Mouse (Mus musculus): ENCODE results near the gene Gabpb2. TPM values are rescaled to one million over a fixed set of nuclear protein-coding genes. Genes with fewer than 3 reads are reported as not detected.

The Gabpb2 gene
- total and polyA plus RNA-seq, 3 experiments, result 72.2 to 92.8 (median 82.2) TPM

DNA sequence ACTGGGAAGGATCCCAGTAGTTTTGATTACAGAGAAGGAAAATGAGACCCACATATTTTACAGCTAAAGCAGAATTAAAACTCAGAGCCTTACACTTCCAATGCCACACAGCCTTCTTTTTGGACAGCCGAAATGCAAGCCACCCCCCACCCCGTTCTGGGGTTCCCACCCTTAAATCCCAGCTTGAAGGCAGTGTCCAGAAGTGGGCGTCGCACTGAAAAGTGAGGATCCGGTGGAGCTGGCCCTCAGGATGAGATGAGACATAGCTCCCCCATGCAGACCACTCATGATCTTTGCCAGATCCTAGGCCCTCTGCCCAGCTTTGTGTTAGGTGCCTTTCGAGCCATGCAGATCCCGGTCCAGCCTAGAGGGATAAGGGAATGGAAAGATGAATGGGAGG is 23.8 kb upstream of the Gabpb2 start, which contains the start of gene Gm128:
Gene Gm128 (minus strand): TSS at position 101 of the 400 bp plus-strand sequence.
- H3K4me3 ChIP-seq (ENCODE audit: control insufficient read depth in 1 of 2, insufficient read depth in 1 of 2, low read depth in 2 of 2, low read length in 2 of 2), result no peak within 1 kb of the TSS
- no peaks in the 10 kb centered on the region for H3K79me2 ChIP-seq (ENCODE audit: control insufficient read depth, insufficient read depth, low read length, poor library complexity)
- no peak for DNase-seq (ENCODE audit: low read depth, low spot score)
- no peak within 1 kb of the TSS for H3K9ac ChIP-seq (ENCODE audit: control insufficient read depth, low read depth, low read length, poor library complexity, severe bottlenecking)
- peaks cover 12 to 14% of the 10 kb centered on the region in 2 experiments for H3K4me1 ChIP-seq (ENCODE audit: control insufficient read depth in 1 of 2, insufficient read depth in 2 of 2, low read length in 2 of 2)
- peaks cover 9 to 10% of the 10 kb centered on the region in 2 experiments for H3K36me3 ChIP-seq (ENCODE audit: control insufficient read depth in 1 of 2, insufficient read depth in 2 of 2, low read length in 2 of 2)
- TF ChIP-seq TCF12 (IDR thresholded peaks at IDR 0.05; ENCODE audit: low read depth, low read length) (no peak), USF2 (IDR thresholded peaks at IDR 0.05; ENCODE audit: borderline replicate concordance in 1 of 2, insufficient read depth in 1 of 2, low read depth in 1 of 2, low read length in 2 of 2) (no peak), MEF2A (IDR thresholded peaks at IDR 0.05; ENCODE audit: extremely low read depth, insufficient replicate concordance, low read depth, low read length, poor library complexity, severe bottlenecking) (no peak), TBP (IDR thresholded peaks at IDR 0.05; ENCODE audit: low read depth, low read length) (no peak), MYB (IDR thresholded peaks at IDR 0.05; ENCODE audit: low read depth, low read length) (no peak), NELFE (IDR thresholded peaks at IDR 0.05; ENCODE audit: low read depth, low read length) (no peak), USF1 (IDR thresholded peaks at IDR 0.05; ENCODE audit: low read depth, low read length) (no peak), CHD1 (IDR thresholded peaks at IDR 0.05; ENCODE audit: low read depth, low read length) (no peak), RAD21 (IDR thresholded peaks at IDR 0.05; ENCODE audit: low read depth, low read length) (no peak), MAZ (IDR thresholded peaks at IDR 0.05; ENCODE audit: low read depth, low read length) (no peak), POLR2AphosphoS5 (IDR thresholded peaks at IDR 0.05; ENCODE audit: borderline replicate concordance, low read depth, low read length) (no peak), GATA1 (IDR thresholded peaks at IDR 0.05; ENCODE audit: low read depth, low read length) (no peak), CTCF (IDR thresholded peaks at IDR 0.05 in 2 of 3, conservative IDR thresholded peaks at IDR 0.05 in 1 of 3; ENCODE audit: control insufficient read depth in 1 of 3, insufficient read depth in 1 of 3, low read depth in 2 of 3, low read length in 3 of 3, poor library complexity in 1 of 3, severe bottlenecking in 1 of 3) (no peak), SIN3A (IDR thresholded peaks at IDR 0.05; ENCODE audit: low read length) (no peak)
- H3K9me3 ChIP-seq (replicated peaks; ENCODE audit: insufficient read depth, low read length), result no peaks in the 10 kb centered on the region
- no peaks in the 10 kb centered on the region for H3K27me3 ChIP-seq (ENCODE audit: control insufficient read depth in 1 of 2, insufficient read depth in 2 of 2, low read length in 2 of 2)
- no peak within 1 kb of the TSS for H3K27ac ChIP-seq (ENCODE audit: control insufficient read depth, low read depth, low read length)

DNA sequence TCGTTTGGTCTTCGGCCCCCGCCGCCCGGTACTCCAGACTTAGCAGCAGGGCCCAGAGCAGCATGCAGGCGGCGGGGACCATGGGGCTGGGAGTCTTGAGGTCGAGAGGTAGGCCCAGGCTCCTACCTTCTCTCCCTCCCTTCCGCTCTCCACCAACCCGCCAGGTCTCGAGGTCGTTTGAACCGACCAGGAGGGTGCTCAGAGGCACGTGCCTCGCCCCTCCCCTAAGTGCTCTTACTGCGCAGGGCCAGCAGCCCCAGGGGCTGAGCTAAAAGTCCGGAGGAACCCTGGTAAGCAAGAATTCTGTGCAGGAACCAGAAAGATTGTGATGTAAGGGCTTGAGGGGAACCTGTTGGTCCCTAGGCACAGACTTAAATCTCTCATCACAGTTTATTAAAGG is 23.2 kb upstream of the Gabpb2 start:
- Histone ChIP-seq H3K27ac (ENCODE audit: control insufficient read depth, low read depth, low read length) (no peak overlapping the region), H3K27me3 (ENCODE audit: control insufficient read depth in 1 of 2, insufficient read depth in 2 of 2, low read length in 2 of 2) (no peaks in the 10 kb centered on the region), H3K36me3 (ENCODE audit: control insufficient read depth in 1 of 2, insufficient read depth in 2 of 2, low read length in 2 of 2) (peaks cover 4 to 14% of the 10 kb centered on the region in 2 experiments), H3K4me3 (ENCODE audit: control insufficient read depth in 1 of 2, insufficient read depth in 1 of 2, low read depth in 2 of 2, low read length in 2 of 2) (no peak overlapping the region), H3K9me3 (replicated peaks; ENCODE audit: insufficient read depth, low read length) (no peaks in the 10 kb centered on the region), H3K79me2 (ENCODE audit: control insufficient read depth, insufficient read depth, low read length, poor library complexity) (no peaks in the 10 kb centered on the region), H3K9ac (ENCODE audit: control insufficient read depth, low read depth, low read length, poor library complexity, severe bottlenecking) (no peak overlapping the region), H3K4me1 (ENCODE audit: control insufficient read depth in 1 of 2, insufficient read depth in 2 of 2, low read length in 2 of 2) (peaks cover 6 to 8% of the 10 kb centered on the region in 2 experiments)
- DNase-seq (ENCODE audit: low read depth, low spot score), result no peak
- TF ChIP-seq KAT2A (conservative IDR thresholded peaks at IDR 0.05; ENCODE audit: low read depth, low read length) (no peak), SIN3A (IDR thresholded peaks at IDR 0.05; ENCODE audit: low read length) (no peak), ELF1 (IDR thresholded peaks at IDR 0.05; ENCODE audit: low read depth, low read length) (no peak), MAX (IDR thresholded peaks at IDR 0.05; ENCODE audit: low read length) (no peak), MXI1 (IDR thresholded peaks at IDR 0.05; ENCODE audit: low read depth, low read length) (no peak), CTCF (IDR thresholded peaks at IDR 0.05 in 2 of 3, conservative IDR thresholded peaks at IDR 0.05 in 1 of 3; ENCODE audit: control insufficient read depth in 1 of 3, insufficient read depth in 1 of 3, low read depth in 2 of 3, low read length in 3 of 3, poor library complexity in 1 of 3, severe bottlenecking in 1 of 3) (no peak)
